Mouse (Mus musculus) urinary bladder, postnatal 14 days (tissue): ENCODE results near the gene Dao.

Source experiments
- DNase-seq: peaks from one replicate; pipeline ENCODE4 v3.0.0; 2021; ENCODE audit warnings: low spot score

Gene Dao

DNA sequence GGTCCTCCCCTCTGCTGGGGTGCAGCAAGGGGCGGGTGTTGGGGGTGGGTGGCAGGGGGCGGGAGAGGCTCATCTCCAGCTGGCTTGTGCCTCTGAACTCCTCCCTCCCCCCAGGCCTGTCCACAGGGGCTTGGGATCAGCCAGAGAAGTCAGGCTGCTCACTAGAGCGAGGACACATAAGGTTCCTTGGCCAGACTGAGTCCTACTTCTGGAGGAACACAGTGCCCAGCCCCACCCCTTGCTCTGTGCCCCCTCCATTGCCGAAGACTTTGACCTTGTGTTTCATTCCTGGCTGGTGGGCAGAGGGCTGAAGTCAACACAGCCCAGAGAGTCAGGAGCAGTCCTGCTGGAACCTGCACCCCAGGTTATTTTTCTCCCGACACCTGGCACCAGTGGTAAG lies at the start of gene Dao:
Gene Dao (plus strand): TSS at position 162 of the 400 bp plus-strand sequence.
- no peak for DNase-seq

DNA sequence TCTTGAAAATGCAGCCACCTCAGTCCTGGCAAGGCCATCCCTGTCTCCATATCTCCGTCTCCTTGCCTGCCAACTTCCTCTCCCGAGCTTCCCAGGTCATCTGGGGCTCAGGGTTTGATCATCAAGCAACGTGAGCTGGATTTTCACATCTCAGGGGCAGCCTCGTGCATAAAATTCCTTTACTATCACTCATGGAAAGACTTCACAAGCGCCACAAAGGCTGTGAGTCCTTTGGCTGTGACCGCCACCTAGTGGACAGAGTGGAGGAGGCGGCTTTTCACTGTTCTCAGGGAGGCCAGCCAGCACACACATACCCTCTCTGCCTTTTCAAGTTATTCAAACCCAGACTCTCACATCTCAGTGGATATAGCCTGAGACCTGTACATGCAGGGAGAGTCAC lies 49.1 kb upstream of the Dao start:
- peak; percentile 91 for DNase-seq

- DNase-seq = no peak
Measured at GRCm38 (mm10) chr5:113955281-113955680, 48.2 kb upstream of the Dao start.

DNA sequence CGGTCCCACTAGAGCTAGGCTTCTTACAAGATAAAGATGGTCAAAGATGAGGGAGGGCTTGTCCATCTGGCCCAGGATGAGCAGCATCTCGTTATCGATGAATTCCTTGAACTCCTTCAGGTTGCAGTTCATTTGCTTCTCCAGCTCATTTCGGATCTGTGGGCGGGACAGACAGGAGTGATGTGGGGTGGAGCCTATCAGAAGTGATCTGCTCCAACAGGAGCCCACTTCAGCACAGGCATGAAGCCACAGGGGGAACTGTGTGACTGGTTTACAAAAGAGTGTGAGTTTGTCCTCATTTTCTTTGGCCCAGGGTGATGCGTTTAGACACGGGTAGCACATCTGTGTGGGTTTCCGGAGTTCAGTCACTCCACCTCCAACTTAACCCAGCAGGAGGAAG lies 47.8 kb upstream of the Dao start:
- DNase-seq = no peak

GRCm38 (mm10) chr5:113956510-113956909 lies 47.0 kb upstream of the Dao start:
- peak; percentile 91 for DNase-seq

GRCm38 (mm10) chr5:113959039-113959438 lies 44.5 kb upstream of the Dao start:
- DNase-seq = no peak

DNA sequence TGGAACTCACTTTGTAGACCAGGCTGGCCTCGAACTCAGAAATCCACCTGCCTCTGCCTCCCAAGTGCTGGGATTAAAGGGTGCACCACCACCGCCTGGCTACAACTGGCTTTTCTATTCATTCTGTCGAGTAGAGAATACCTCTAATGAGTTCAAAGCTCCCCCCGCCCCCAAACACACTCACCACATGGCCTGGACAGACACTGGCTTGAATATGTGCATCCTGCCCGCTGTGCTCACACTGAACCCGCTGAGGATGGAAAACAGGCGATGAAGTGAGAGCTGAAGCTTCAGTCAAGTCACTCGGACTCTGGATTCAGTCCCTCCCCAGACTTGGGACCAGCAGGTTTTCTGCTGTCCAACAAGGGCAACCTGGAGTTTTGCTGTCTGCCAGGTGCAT lies 43.1 kb upstream of the Dao start:
- no peak for DNase-seq

DNA sequence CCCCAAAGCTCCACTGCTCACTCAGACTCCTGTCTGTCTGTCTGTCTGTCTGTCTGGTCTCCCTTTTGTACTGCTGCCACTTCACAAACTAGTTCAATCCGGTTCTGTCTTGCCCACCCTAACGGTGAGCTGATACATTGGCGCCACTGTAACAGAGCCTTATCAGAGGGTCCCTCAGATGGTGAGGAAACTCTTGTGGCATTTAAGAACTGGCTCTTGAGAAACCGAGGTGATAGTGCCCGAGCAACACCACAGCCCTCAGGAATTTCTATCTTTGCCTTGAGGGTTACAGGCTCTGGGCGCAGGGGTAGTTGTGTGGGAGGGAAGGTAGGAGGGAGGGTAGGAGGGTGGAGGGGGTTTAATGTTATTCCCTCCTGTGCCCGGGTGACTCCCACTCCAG lies 41.7 kb upstream of the Dao start:
- no peak for DNase-seq

DNA sequence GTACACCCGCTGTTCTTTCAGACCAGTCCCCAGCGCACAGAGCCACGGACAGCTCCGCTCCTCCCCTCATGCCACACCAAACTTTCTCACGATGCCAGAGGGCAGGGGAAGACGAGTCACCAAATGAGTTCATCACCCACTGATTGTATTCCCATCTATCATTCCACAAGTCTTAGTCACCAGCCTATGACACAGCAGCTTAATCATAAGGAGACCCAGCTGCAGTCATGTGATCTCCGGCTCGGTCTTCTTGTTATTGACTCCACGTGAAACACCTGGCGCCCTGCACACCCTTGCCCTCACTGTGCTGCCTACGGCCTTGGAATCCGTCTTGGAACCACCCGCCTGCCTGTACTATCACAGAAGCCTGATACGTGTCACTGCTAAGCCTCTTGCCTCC lies 38.5 kb upstream of the Dao start:
- no peak for DNase-seq

- no peak for DNase-seq
Measured at GRCm38 (mm10) chr5:113965659-113966185, 37.8 kb upstream of the Dao start.

GRCm38 (mm10) chr5:113966452-113967150 lies 36.9 kb upstream of the Dao start:
- DNase-seq = no peak

DNA sequence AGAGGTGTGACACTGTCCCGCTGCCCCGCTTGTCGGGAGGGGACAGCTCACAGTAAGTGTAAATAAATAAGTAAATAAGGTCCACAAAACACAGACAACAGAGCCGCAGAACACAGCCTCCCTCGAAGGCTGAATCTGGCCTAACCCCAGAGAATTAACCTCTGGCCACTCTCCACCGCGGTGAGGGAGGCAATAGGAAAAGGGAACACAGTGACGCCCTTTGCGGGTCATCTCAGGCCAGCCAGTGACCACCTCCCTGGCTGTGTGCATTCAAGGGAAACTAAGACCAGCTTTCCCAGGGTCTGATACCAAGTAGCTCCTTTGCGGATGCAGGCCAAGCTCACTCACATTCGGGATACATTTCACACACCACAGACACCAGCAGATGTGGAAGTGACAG lies 35.1 kb upstream of the Dao start:
- DNase-seq = no peak

DNA sequence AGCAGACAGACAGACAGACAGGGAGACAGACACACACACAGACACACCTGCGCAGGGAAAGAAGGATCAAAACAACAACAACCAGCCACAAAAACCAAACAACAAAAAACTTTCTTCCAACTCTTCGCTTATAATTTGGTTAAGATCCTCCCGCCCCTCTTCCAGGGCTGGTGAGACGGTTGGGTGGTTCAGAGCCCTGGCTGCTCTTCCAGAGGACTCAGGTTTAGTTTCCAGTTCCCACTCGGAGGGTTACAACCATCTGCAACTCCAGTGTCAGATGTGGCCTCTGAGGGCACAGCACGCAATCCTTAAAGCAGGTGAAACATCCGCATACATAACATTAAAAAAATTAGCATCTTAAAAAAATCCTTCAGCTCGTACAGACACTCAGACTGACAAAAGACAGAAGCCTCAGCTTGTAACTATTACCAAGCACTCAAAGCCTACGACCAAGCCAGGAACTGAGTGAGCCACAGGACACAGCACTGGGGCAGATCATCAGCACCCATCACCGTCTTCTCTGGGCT lies 32.0 kb upstream of the Dao start:
- DNase-seq = no peak

DNA sequence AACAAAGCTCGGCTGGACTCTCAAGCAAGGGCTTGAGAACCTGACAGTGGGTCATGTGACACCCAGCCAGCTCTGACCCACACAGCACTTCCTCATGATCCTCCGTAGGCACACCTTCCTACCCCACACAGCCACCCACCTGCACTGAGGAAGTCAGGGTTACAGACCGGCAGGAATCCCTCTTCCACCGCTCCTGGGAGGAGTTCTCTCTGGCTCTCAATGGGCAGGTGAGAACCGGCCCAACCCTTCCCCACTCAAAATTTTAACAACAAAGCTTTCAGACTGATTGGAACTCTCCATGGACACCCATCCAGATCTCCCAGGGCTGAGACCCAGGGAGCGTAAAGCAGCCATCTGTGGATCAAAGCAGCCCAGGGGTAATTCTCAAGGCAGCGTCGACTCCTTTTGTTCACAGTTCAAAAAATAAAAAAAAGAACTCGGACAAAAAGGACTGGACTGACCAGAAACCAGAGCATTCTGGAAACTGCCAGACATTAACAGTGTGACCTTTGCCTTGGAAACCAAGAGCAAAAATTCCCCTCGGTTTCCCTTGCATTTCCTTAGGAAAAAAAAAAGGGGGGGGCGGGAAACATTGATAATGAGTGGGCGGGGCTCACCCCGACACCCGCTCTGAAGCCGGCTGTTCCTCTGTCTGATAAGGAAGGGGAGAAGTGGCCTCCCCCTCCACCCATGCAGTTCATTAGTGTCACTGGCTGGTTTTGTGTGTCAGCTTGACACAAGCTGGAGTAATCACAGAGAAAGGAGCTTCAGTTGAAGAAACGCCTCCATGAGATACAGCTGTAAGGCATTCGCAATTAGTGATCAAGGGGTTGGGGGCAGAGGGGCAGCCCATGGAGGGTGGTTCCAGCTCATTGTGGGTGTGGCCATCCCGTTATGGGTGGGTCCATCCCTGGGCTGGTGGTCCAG lies 30.7 kb upstream of the Dao start:
- no peak for DNase-seq

GRCm38 (mm10) chr5:113973790-113974189 lies 29.7 kb upstream of the Dao start:
- DNase-seq = peak; percentile 61

DNA sequence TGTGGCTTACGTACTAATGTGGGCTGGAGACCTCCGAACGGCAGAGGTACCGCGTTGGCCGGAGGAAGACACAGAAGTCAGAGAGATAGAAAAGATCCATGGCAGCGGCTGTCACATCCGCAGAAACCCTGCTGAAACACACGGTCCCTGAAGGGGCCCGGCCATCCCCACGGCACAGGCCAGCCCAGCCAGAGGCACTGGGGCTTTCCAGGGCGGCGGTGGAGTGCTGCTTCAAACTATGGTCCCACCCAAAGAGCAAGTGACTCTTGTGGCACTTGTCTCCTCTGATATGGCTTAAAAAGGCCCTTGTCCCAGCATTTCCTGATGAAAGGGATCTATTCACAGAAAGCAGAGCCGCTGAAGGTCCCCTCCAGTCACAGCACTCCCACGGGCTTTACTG lies 28.9 kb upstream of the Dao start:
- no peak for DNase-seq

- DNase-seq = peak; percentile 66
Measured at GRCm38 (mm10) chr5:113975538-113976215, 27.8 kb upstream of the Dao start.

DNA sequence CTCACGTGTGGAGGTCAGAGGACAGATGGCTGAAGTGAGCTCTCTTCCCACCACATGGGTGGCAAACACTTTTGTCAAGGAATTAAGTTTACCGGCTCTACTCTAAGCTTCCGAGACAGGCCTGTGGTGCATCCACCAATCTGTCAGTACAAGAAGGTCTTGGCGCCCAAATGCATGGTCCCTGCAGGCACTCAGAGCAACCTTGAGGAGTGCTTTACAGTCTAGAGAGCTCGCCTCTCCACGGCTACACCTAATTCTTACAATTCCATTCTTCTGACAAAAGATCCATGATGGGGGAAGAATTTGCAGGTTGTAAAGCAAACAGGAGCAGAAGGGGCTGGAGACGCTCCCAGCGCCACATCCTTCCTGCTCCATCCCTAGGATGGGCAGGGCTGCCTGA lies 26.9 kb upstream of the Dao start:
- DNase-seq = no peak

DNA sequence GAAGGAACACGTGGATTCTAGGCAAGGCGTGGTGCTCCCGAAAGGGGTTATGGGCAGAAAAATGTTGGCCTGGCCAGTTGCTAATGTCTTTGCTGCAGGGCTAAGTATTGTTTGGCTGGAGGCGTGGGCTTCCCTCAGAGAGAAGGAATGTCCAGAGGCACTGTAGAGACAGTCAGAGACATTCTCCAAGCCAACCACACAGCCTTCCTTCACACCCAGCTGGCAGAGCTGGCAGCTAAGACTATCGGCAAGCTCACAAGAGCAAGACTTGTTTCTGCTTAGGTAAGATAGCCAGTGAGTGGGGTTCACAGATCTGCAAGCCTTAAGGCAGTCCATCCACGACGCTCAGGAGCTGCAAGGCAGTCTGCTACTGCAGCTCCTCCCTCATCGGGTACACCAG lies 26.2 kb upstream of the Dao start:
- no peak for DNase-seq

- DNase-seq = no peak
Measured at GRCm38 (mm10) chr5:113980511-113980910, 23.0 kb upstream of the Dao start.

GRCm38 (mm10) chr5:113981171-113981570 lies 22.3 kb upstream of the Dao start:
- DNase-seq = no peak

DNA sequence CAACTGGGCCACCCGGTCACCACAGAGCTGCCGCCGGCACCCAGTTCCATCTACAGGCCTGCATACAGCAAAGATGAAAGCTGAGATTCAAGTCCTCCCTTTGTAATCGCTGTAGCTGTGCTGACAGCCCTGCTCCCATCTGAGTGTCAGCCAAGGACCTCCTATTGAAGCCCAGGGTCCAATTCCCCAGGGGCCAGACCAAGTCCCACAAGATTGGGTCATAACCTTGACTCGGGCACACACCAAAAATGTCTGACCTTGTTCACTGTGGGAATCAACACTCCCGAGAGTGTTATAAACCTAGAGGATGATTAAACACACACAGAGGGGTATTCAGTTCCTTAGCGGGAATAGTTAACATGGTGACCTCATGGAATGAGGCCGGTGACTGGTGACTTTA lies 21.7 kb upstream of the Dao start:
- DNase-seq = no peak
